Mouse (Mus musculus): ENCODE measurements around the gene Myo1a. TPM values are rescaled to one million over a fixed set of nuclear protein-coding genes. Genes with fewer than 3 reads are reported as not detected.
"Not testable (repeated sequence)": the region's sequence is repeated elsewhere in the genome, so short reads cannot be mapped to it uniquely, and the experiment has no call there.

Gene Myo1a
- polyA plus RNA-seq, 1 experiment: 0.11 TPM

DNA sequence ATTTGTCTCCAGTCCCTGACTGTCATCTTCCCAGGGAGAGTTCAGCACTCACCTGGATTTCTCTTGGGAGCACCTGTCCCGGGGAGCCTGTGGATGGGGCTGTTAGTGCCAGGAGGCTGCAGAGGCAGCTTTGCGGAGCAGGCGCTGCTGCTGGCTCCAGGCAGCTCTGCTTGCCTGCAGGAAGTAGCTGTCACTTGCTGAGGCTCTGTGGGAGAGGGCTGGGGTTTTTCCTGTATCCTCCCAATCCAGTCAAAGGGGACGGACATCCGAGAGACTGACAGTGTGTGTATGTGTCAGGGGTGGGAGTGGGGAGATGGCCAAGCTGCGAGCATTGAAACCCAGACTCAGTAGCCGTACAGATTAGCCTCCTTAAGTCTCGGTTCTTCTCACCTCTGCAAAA is 46.6 kb downstream of the Myo1a start, which contains the start of gene Gpr182:
Gpr182 (minus strand) TSS at position 185 of the 400 bp plus-strand sequence.
- peaks cover 19% of the 10 kb centered on the region for H3K4me1 ChIP-seq (ENCODE audit: control insufficient read depth, insufficient read depth, low read length)
- TF ChIP-seq CTCF (IDR thresholded peaks at IDR 0.05; ENCODE audit: insufficient read depth, low read length): no peak
- TF ChIP-seq POLR2A (IDR thresholded peaks at IDR 0.05; ENCODE audit: borderline replicate concordance, extremely low read depth, low read depth, low read length): peak; percentile 73; the same call in 1 of the 2 replicates
- DNase-seq: no peak
- H3K4me3 ChIP-seq (replicated peaks; ENCODE audit: extremely low read depth, low read depth, low read length): peak within 1 kb of the TSS; percentile 65
- 34% methylated on average over 8 of the region's 8 CpGs for WGBS

DNA sequence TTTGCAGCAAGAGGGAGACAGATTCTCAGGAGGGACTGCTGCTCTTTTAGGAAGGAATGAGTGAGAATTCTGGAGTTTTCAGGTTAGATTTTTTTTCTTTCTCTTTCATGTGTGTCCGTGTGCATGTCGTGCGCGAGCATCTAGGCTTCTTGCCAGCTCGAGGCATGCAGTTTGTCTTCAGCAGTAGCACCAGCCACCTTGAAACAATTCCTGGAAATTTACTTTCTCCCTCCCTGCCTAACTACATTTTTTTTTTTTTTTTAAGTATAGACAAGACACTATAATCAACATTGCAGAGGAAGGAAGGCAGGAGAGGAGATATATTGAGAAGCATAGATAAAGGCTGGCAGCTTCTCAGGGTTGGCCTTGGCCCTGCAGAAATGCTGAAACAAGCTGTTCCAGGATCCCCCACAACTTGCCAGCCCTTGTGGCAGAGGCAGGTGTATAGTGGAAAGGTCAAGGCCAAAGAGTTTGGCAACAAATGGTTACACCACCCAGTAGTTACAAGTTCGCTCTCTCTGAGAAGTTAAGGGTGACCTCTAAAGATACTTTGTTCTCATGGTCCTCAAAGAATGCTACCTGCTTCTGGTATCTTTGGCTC is 49.7 kb downstream of the Myo1a start:
- 42% methylated on average over 6 of the region's 6 CpGs for WGBS
- Histone ChIP-seq H3K4me3 (replicated peaks; ENCODE audit: extremely low read depth, low read depth, low read length) (no peak overlapping the region), H3K4me1 (ENCODE audit: control insufficient read depth, insufficient read depth, low read length) (peaks cover 19% of the 10 kb centered on the region)
- no peak for DNase-seq
- no peak for TF ChIP-seq CTCF (IDR thresholded peaks at IDR 0.05; ENCODE audit: insufficient read depth, low read length)
- no peak for TF ChIP-seq POLR2A (IDR thresholded peaks at IDR 0.05; ENCODE audit: borderline replicate concordance, extremely low read depth, low read depth, low read length)

DNA sequence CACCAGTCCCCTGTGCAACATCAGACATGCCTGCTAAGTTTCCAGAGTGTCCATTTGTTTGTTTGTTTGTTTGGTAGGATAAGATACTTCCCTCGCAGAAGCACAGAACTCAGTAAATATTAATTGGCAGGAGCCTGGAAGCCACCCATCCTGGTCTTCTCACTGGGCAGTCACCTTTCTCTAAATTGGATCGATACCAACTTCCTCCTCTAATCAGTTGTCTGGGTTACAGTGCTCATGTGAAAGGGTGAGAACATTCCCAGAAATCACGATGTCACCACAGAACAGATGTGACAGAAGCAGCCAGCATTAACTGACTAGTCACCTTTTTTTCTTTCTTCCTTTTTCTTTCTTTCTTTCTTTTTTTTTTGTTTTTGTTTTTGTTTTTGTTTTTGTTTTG is 50.3 kb downstream of the Myo1a start:
- TF ChIP-seq POLR2A (IDR thresholded peaks at IDR 0.05; ENCODE audit: borderline replicate concordance, extremely low read depth, low read depth, low read length) (no peak), CTCF (IDR thresholded peaks at IDR 0.05; ENCODE audit: insufficient read depth, low read length) (no peak)
- Histone ChIP-seq H3K4me3 (replicated peaks; ENCODE audit: extremely low read depth, low read depth, low read length) (no peak overlapping the region), H3K4me1 (ENCODE audit: control insufficient read depth, insufficient read depth, low read length) (peaks cover 19% of the 10 kb centered on the region)
- no peak for DNase-seq
- 30% methylated on average over 3 of the region's 3 CpGs for WGBS

DNA sequence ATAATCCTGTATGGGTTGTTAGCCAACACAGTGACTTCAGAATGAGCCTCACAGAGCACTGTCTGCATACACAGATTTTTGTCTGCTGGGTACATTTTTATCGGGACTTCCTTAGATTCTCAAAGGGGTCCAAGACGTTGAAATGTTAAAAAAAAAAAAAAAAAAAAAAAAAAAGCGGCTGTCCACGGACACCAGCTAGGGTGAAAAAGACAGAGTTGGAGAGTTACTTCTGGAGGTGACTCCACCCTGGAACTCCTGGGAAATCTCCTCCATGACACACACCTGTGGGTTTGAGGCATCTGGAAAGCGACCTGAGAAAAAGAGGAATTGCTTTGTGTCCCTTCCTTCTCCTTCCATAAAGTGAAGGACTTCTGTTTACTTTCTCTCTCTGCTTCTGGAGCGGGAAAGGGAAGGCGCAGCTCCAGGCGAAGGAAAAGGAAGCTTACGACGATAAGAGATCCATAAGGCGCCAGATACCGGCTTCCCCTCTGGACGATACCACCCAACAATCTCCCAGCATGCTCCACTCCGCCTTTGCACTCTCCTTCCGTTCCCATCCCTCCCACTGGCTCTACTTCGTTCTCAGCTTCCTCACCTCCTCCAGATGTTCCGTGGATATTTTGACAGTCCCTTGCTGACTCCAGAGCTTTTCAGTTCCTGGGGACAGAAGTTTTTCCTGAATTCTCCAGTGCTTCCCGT is 50.9 kb downstream of the Myo1a start:
- Histone ChIP-seq H3K4me3 (replicated peaks; ENCODE audit: extremely low read depth, low read depth, low read length) (peak overlapping the region; percentile 50), H3K4me1 (ENCODE audit: control insufficient read depth, insufficient read depth, low read length) (peaks cover 19% of the 10 kb centered on the region)
- peak; percentile 38 for DNase-seq
- TF ChIP-seq CTCF (IDR thresholded peaks at IDR 0.05; ENCODE audit: insufficient read depth, low read length): no peak
- TF ChIP-seq POLR2A (IDR thresholded peaks at IDR 0.05; ENCODE audit: borderline replicate concordance, extremely low read depth, low read depth, low read length): no peak
- WGBS: 18% methylated on average over 18 of the region's 18 CpGs

DNA sequence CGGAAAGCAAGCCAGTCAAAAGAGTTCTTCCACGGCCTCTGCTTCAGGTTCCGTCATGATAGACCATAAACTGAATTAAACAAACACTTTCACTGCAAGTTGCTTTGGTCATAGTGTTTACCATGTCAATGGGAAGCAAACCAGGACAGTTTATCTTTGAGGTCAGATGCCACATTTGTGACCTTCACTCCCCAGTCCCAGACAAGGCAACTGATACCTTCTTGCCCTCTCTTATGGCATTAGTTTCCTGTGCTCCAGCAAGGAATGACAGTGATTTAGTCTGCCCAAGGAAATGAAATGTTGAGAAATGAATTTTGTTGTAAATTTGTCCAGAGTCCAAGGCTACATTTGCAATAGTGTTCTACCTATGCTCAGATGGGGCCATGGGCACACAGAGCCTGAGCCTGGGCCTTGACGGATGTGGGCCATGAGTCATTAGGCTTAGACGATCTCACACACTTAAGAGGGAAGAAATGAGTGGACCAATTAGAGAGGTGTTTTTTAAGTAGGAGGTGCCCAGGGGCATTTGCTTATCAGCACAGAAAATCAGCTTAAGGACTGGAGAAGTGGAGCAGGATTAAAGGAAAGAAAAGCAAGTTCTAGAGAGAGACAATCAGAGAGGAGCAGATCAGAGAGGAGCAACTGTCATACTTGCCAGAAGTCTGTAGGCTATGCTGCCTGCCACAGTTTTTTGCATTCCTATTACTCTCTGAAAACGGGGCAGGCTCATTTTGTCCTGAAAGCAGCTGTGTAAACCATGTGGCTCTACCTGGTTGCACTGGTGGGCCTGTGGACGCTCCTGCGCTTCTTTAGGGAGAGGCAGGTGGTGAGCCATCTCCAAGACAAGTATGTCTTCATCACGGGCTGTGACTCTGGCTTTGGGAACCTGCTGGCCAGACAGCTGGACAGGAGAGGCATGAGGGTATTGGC is 54.5 kb downstream of the Myo1a start, which contains the start of the genes Rdh1 and Rdh16f1:
Rdh1 (plus strand) TSS at position 541 of the 930 bp plus-strand sequence.
Rdh16f1 (plus strand) TSS at position 607 of the 930 bp plus-strand sequence.
- H3K4me1 ChIP-seq (ENCODE audit: control insufficient read depth, insufficient read depth, low read length): peaks cover 16% of the 10 kb centered on the region
- no peak for DNase-seq
- 62% methylated on average over 9 of the region's 9 CpGs for WGBS
- TF ChIP-seq POLR2A (IDR thresholded peaks at IDR 0.05; ENCODE audit: borderline replicate concordance, extremely low read depth, low read depth, low read length) (no peak), CTCF (IDR thresholded peaks at IDR 0.05; ENCODE audit: insufficient read depth, low read length) (no peak)
- no peak within 1 kb of the TSS for H3K4me3 ChIP-seq (replicated peaks; ENCODE audit: extremely low read depth, low read depth, low read length)

DNA sequence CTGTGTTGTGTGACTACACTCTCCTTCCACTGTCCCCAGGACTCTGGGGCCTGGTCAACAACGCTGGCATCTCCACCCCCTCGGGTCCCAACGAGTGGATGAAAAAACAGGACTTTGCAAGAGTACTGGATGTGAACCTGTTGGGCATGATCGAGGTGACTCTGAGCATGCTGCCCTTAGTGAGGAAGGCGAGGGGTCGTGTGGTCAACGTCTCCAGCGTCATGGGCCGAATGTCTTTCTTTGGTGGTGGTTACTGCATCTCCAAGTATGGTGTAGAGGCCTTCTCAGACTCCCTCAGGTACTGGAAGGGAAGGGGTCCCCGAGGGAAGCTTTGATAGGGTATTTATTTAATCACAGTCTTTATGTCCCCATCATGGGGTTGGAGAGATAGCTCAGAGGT is 58.0 kb downstream of the Myo1a start:
- H3K4me3 ChIP-seq (replicated peaks; ENCODE audit: extremely low read depth, low read depth, low read length); H3K4me1 ChIP-seq (ENCODE audit: control insufficient read depth, insufficient read depth, low read length); DNase-seq: not testable (repeated sequence)
- WGBS: 87% methylated on average over 10 of the region's 10 CpGs

DNA sequence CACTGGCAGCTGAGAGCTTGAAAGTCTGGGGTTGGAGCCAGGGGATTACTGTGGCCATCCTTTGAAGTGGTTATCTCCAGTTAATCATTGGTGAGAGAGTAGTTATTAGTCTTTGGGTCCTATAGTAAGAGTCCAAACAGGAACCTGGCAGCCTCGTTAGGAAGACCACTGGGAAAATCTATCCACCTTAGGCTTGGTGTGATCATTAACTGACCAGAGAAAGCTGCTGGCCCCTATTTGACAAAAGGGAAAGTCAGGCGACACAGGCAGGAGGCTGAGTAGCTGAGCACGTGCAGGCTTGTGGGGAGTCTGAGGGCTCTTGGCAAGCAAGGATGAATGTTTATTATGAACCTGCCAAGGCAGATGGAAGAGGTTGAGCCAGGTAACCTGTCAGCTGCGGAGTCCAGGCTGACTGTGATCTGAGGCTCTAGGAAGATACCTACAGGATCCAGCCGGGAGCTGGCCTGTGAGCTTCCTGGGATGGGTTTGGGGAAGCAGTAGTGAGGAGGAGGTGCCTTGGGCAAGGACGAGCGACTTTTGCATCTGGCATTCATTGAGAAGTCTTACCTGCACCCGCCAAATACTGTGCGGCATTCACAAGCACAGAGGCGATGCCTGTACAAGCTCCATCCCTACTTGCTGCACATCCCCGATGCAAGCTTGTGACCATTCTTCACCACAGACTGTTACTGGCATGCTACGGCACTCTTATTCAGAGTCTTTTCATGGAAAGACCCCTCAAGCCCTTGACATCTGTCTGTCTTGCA is 59.1 kb downstream of the Myo1a start:
- no peaks in the 10 kb centered on the region for H3K4me1 ChIP-seq (ENCODE audit: control insufficient read depth, insufficient read depth, low read length)
- no peak overlapping the region for H3K4me3 ChIP-seq (replicated peaks; ENCODE audit: extremely low read depth, low read depth, low read length)
- TF ChIP-seq CTCF (IDR thresholded peaks at IDR 0.05; ENCODE audit: insufficient read depth, low read length) (no peak), POLR2A (IDR thresholded peaks at IDR 0.05; ENCODE audit: borderline replicate concordance, extremely low read depth, low read depth, low read length) (no peak)
- WGBS: 61% methylated on average over 12 of the region's 12 CpGs
- no peak for DNase-seq

DNA sequence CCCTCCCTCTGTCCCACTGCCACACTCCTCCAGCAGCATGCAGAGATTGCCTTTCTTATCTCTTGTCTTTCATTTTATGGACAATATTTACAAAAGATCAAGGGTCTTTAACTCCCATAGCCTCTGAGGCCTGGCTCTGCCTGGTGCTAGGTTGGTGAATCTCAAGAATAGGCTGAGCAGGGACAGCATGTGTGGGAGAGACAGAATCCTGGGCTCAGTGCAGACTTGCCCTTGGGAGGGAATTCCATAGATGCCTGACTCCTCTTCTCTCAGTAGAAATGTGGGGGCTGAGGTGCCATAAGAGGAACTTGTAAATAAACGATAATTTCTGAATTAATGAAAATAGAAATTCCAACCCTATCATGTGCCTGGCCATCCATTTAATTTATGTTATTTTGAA is 61.6 kb downstream of the Myo1a start:
- no peak for TF ChIP-seq CTCF (IDR thresholded peaks at IDR 0.05; ENCODE audit: insufficient read depth, low read length)
- TF ChIP-seq POLR2A (IDR thresholded peaks at IDR 0.05; ENCODE audit: borderline replicate concordance, extremely low read depth, low read depth, low read length): no peak
- H3K4me3 ChIP-seq (replicated peaks; ENCODE audit: extremely low read depth, low read depth, low read length): no peak overlapping the region

More for the DNA sequence above, 61.6 kb downstream of the Myo1a start:
- H3K4me1 ChIP-seq (ENCODE audit: control insufficient read depth, insufficient read depth, low read length): no peaks in the 10 kb centered on the region
- no peak for DNase-seq
- 78% methylated on average over 1 of the region's 1 CpGs for WGBS

Other genes with a start within 250 kb of the Myo1a start
- gene Stac3, start 203.5 kb upstream of the Myo1a start, polyA plus RNA-seq (2012; rRNA removed): 1.5 and 5.8 TPM in 2 replicates
- 107 and 124 TPM in 2 replicates for gene Ndufa4l2, start 190.2 kb upstream of the Myo1a start, polyA plus RNA-seq (2012; rRNA removed)
- 40.3 and 57.7 TPM in 2 replicates for gene Shmt2, start 182.7 kb upstream of the Myo1a start, polyA plus RNA-seq (2012; rRNA removed)
- gene Nxph4, start 170.6 kb upstream of the Myo1a start, polyA plus RNA-seq (2012; rRNA removed): 0.23 and 0.24 TPM in 2 replicates
- 215 and 248 TPM in 2 replicates for gene Lrp1, start 84.0 kb upstream of the Myo1a start, polyA plus RNA-seq (2012; rRNA removed)
- 92.3 and 123 TPM in 2 replicates for gene Stat6, start 62.2 kb upstream of the Myo1a start, polyA plus RNA-seq (2012; rRNA removed)
- gene Nemp1, start 38.3 kb upstream of the Myo1a start, polyA plus RNA-seq (2012; rRNA removed): 2.7 and 3.6 TPM in 2 replicates
- 32.8 and 35.1 TPM in 2 replicates for gene Nab2, start 36.6 kb upstream of the Myo1a start, polyA plus RNA-seq (2012; rRNA removed)
- gene Tac2, start 19.3 kb downstream of the Myo1a start, polyA plus RNA-seq (2012; rRNA removed): not detected in 2 replicates
- 8.7 and 10.5 TPM in 2 replicates for gene Zbtb39, start 34.4 kb downstream of the Myo1a start, polyA plus RNA-seq (2012; rRNA removed)
- 31.1 and 51.3 TPM in 2 replicates for gene Gpr182, start 46.6 kb downstream of the Myo1a start, polyA plus RNA-seq (2012; rRNA removed)
- gene Rdh1, start 54.6 kb downstream of the Myo1a start, polyA plus RNA-seq (2012; rRNA removed): 0.05 and 0.11 TPM in 2 replicates
- gene Rdh16f1, start 54.6 kb downstream of the Myo1a start, polyA plus RNA-seq (2012; rRNA removed): 0.07 and 0.14 TPM in 2 replicates
- gene Rdh9, start 71.2 kb downstream of the Myo1a start, polyA plus RNA-seq (2012; rRNA removed): 0.17 TPM in 1 of 2 replicates, not detected in the other
- gene Rdh16, start 96.0 kb downstream of the Myo1a start, polyA plus RNA-seq (2012; rRNA removed): 0.04 and 0.09 TPM in 2 replicates
- gene Rdh19, start 144.8 kb downstream of the Myo1a start, polyA plus RNA-seq (2012; rRNA removed): not detected in 2 replicates
- gene Rdh16f2, start 161.3 kb downstream of the Myo1a start, polyA plus RNA-seq (2012; rRNA removed): not detected in 2 replicates
- 0.12 and 0.72 TPM in 2 replicates for gene Rdh7, start 183.6 kb downstream of the Myo1a start, polyA plus RNA-seq (2012; rRNA removed)
- gene Sdr9c7, start 193.3 kb downstream of the Myo1a start, polyA plus RNA-seq (2012; rRNA removed): 2.9 TPM in 1 of 2 replicates, not detected in the other

Data from lung, adult 2 months (tissue).